Mouse (Mus musculus): ENCODE measurements around the gene Hfe. TPM values are rescaled to one million over a fixed set of nuclear protein-coding genes. Genes with fewer than 3 reads are reported as not detected.

Gene Hfe
- total and polyA plus RNA-seq, 3 experiments, result 0.08 to 1.0 (median 0.39) TPM

GRCm38 (mm10) chr13:23687907-23688306 is 22.7 kb downstream of the Hfe start:
- dilution Hi-C loops (cut with MboI; ENCODE audit: extremely low pct_ligation_motif_present, extremely low pct_unique_long_range_greater_than_20kb, low sequenced_read_pairs), result no loop called here
- peaks cover 8 to 29% of the 10 kb centered on the region in 2 experiments; a peak in 3 of 4 replicates for H3K4me1 ChIP-seq (ENCODE audit: control insufficient read depth in 1 of 2, insufficient read depth in 2 of 2)
- H3K4me2 ChIP-seq (ENCODE audit: insufficient read depth, low read depth, poor library complexity, severe bottlenecking), result peak overlapping the region; percentile 24; the same call in 1 of the 2 replicates
- in situ Hi-C loops (cut with MboI; ENCODE audit: low pct_ligation_motif_present, low pct_unique_long_range_greater_than_20kb, low sequenced_read_pairs), result loop anchor here (10.0 kb wide), 1 partner anchor 53 kb away; no protein-coding TSS in a partner anchor
- DNase-seq (ENCODE audit: extremely low read depth), result no peak
- no peak overlapping the region for H3K9ac ChIP-seq (ENCODE audit: insufficient read depth, low read depth)
- no peaks in the 10 kb centered on the region for H3K27me3 ChIP-seq (replicated peaks)
- TF ChIP-seq HCFC1 (IDR thresholded peaks at IDR 0.05; ENCODE audit: low read depth, low read length) (no peak), SIN3A (IDR thresholded peaks at IDR 0.05; ENCODE audit: low read length) (no peak), MXI1 (IDR thresholded peaks at IDR 0.05; ENCODE audit: low read depth, low read length) (no peak), KAT2A (IDR thresholded peaks at IDR 0.05; ENCODE audit: insufficient replicate concordance, low read length) (no peak), ETS1 (conservative IDR thresholded peaks at IDR 0.05; ENCODE audit: low read depth, low read length) (no peak), RAD21 (IDR thresholded peaks at IDR 0.05; ENCODE audit: low read depth, low read length) (no peak), POLR2A (IDR thresholded peaks at IDR 0.05; ENCODE audit: low read depth, low read length) (no peak), CHD1 (IDR thresholded peaks at IDR 0.05; ENCODE audit: low read depth, low read length) (no peak)
- H3K4me3 ChIP-seq (replicated peaks in 1 of 3; ENCODE audit: low read depth in 2 of 3, low read length in 2 of 3, poor library complexity in 1 of 3), result no peak overlapping the region
- H3K27ac ChIP-seq (ENCODE audit: insufficient read depth, low read depth), result 0 out of 2 replicates have a peak overlapping the region, but pooled peaks have one; percentile 28
- H3K36me3 ChIP-seq (replicated peaks in 1 of 2; ENCODE audit: control insufficient read depth in 1 of 2, insufficient read depth in 1 of 2, low read length in 1 of 2), result no peaks in the 10 kb centered on the region
- no peaks in the 10 kb centered on the region for H3K79me2 ChIP-seq (replicated peaks; ENCODE audit: control insufficient read depth, extremely low read depth, insufficient read depth, poor library complexity, severe bottlenecking)
- H3K9me3 ChIP-seq (replicated peaks; ENCODE audit: low read length), result no peaks in the 10 kb centered on the region

- no peak overlapping the region for H3K27ac ChIP-seq (ENCODE audit: insufficient read depth, low read depth)
- H3K27me3 ChIP-seq (replicated peaks), result no peaks in the 10 kb centered on the region
- no peak overlapping the region for H3K4me2 ChIP-seq (ENCODE audit: insufficient read depth, low read depth, poor library complexity, severe bottlenecking)
- in situ Hi-C loops (cut with MboI; ENCODE audit: low pct_ligation_motif_present, low pct_unique_long_range_greater_than_20kb, low sequenced_read_pairs) (loop anchor here (10.0 kb wide), 1 partner anchor 52 kb away; no protein-coding TSS in a partner anchor), dilution Hi-C loops (cut with MboI; ENCODE audit: extremely low pct_ligation_motif_present, extremely low pct_unique_long_range_greater_than_20kb, low sequenced_read_pairs) (no loop called here)
- no peak overlapping the region for H3K9ac ChIP-seq (ENCODE audit: insufficient read depth, low read depth)
- TF ChIP-seq NRF1 (IDR thresholded peaks at IDR 0.05; ENCODE audit: low read depth, low read length) (no peak), RAD21 (IDR thresholded peaks at IDR 0.05; ENCODE audit: low read depth, low read length) (no peak), MAZ (IDR thresholded peaks at IDR 0.05; ENCODE audit: low read depth, low read length) (no peak)
- H3K36me3 ChIP-seq (replicated peaks in 1 of 2; ENCODE audit: control insufficient read depth in 1 of 2, insufficient read depth in 1 of 2, low read length in 1 of 2), result no peaks in the 10 kb centered on the region
- H3K4me1 ChIP-seq (ENCODE audit: control insufficient read depth in 1 of 2, insufficient read depth in 2 of 2), result peaks cover 9 to 35% of the 10 kb centered on the region in 2 experiments; a peak in 3 of 4 replicates
- H3K4me3 ChIP-seq (replicated peaks in 1 of 3; ENCODE audit: low read depth in 2 of 3, low read length in 2 of 3, poor library complexity in 1 of 3), result no peak overlapping the region
- DNase-seq (ENCODE audit: extremely low read depth), result no peak
- H3K9me3 ChIP-seq (replicated peaks; ENCODE audit: low read length), result no peaks in the 10 kb centered on the region
- no peaks in the 10 kb centered on the region for H3K79me2 ChIP-seq (replicated peaks; ENCODE audit: control insufficient read depth, extremely low read depth, insufficient read depth, poor library complexity, severe bottlenecking)
Observed at GRCm38 (mm10) chr13:23687181-23687580, 23.5 kb downstream of the Hfe start.

GRCm38 (mm10) chr13:23685966-23686365 is 24.7 kb downstream of the Hfe start:
- dilution Hi-C loops (cut with MboI; ENCODE audit: extremely low pct_ligation_motif_present, extremely low pct_unique_long_range_greater_than_20kb, low sequenced_read_pairs), result no loop called here
- in situ Hi-C loops (cut with MboI; ENCODE audit: low pct_ligation_motif_present, low pct_unique_long_range_greater_than_20kb, low sequenced_read_pairs), result loop anchor here (10.0 kb wide), 1 partner anchor 51 kb away; no protein-coding TSS in a partner anchor

More at GRCm38 (mm10) chr13:23685966-23686365, 24.7 kb downstream of the Hfe start:
- H3K4me3 ChIP-seq (replicated peaks in 1 of 3; ENCODE audit: low read depth in 2 of 3, low read length in 2 of 3, poor library complexity in 1 of 3), result peak overlapping the region; percentile 26 to 66 (median 31)
- TF ChIP-seq SIN3A (IDR thresholded peaks at IDR 0.05; ENCODE audit: low read length) (0 out of 2 replicates have a peak, but pooled peaks have one; percentile 22), POLR2AphosphoS2 (IDR thresholded peaks at IDR 0.05; ENCODE audit: low read depth, low read length) (no peak), BHLHE40 (IDR thresholded peaks at IDR 0.05; ENCODE audit: low read depth, low read length) (peak; percentile 45)
- no peaks in the 10 kb centered on the region for H3K27me3 ChIP-seq (replicated peaks)
- peak overlapping the region; percentile 91 for H3K9ac ChIP-seq (ENCODE audit: insufficient read depth, low read depth)
- H3K9me3 ChIP-seq (replicated peaks; ENCODE audit: low read length), result no peaks in the 10 kb centered on the region
- peak; percentile 31 for DNase-seq (ENCODE audit: extremely low read depth)
- H3K27ac ChIP-seq (ENCODE audit: insufficient read depth, low read depth), result peak overlapping the region; percentile 99
- peaks cover 11 to 40% of the 10 kb centered on the region in 2 experiments; a peak in 3 of 4 replicates for H3K4me1 ChIP-seq (ENCODE audit: control insufficient read depth in 1 of 2, insufficient read depth in 2 of 2)
- H3K36me3 ChIP-seq (replicated peaks in 1 of 2; ENCODE audit: control insufficient read depth in 1 of 2, insufficient read depth in 1 of 2, low read length in 1 of 2), result no peaks in the 10 kb centered on the region
- H3K79me2 ChIP-seq (replicated peaks; ENCODE audit: control insufficient read depth, extremely low read depth, insufficient read depth, poor library complexity, severe bottlenecking), result no peaks in the 10 kb centered on the region
- H3K4me2 ChIP-seq (ENCODE audit: insufficient read depth, low read depth, poor library complexity, severe bottlenecking), result peak overlapping the region; percentile 97

Data from CH12.LX (cell line).